Comparison of ENCODE assay signal across 30 mouse cellular contexts in the genomic region with DNA sequence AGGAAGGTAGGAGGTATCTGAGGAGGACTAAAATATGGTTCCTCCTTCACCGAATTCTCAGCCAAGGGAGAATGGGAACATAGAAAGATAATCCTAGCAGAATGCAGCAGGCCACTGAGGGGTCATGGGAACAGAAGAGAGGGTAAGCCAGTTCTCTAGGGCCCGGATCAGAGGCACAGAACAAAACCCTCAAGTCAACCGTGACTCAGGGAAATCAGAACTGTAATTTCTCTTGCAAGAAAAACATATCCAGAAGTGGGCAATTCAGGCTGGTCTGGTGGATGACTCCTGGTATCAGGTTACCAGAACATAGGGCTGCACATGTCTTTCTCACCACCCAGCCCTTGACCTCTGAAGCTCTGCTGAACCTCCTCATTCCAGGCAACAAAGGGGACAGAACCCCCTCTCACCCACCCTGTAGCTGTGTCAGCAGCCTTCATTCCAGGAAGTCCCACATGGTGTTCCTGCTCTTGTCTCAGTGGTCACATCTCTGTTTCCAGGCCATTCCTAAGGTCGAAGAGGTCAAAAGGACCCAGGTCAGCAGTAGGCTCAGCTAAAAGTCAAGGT. TPM values are rescaled to one million over a fixed set of nuclear protein-coding genes. Genes with fewer than 3 reads are reported as not detected.
A peak's percentile ranks its signal among the peaks of the same experiment; 100 is the strongest.
DNase-seq lines count a peak whose midpoint lies in the region; ATAC-seq and TF ChIP-seq lines count a peak whose summit lies in the region.
"Had no signal": no experiment of that assay in that cellular context is flagged by ENCODE, and none has a peak within 500 bp of the region (broad histone marks: within the 10 kb centered on the region; RNA-seq: fewer than 3 reads in every experiment).

No protein-coding gene starts in this region.

- no peak for DNase-seq in gastrocnemius, adult 2 months
- DNase-seq in gastrocnemius, postnatal 10 days = no peak
- no peak for DNase-seq in kidney, postnatal 36 days
- peak; percentile 20 for DNase-seq in embryo, embryonic 9.5 days (ENCODE audit: extremely low spot score)
- DNase-seq in adrenal gland, adult 8-10 months = no peak
- no peak for DNase-seq in midbrain, postnatal 0 days (ENCODE audit: low spot score)
- DNase-seq: cerebellum, adult 18-20 months; cerebellum, postnatal 25 days; gastrocnemius, postnatal 14 days; heart, postnatal 14 days; kidney, adult 9 months; layer of hippocampus, adult 9-11 months; left cerebral cortex, postnatal 4 days; liver, postnatal 0 days; right cerebral cortex, adult 18-20 months; thymus, postnatal 4 days had no signal

- peak; percentile 71 for ATAC-seq in kidney, embryonic 16.5 days (ENCODE audit: low FRiP score, low TSS enrichment)
- ATAC-seq in midbrain, postnatal 0 days (ENCODE audit: low FRiP score) = no peak
- ATAC-seq: CD4-positive, CD25-positive, alpha-beta regulatory T cell, adult 4 months; liver, postnatal 0 days; midbrain, embryonic 16.5 days had no signal

- intact Hi-C loops in gastrocnemius, adult 2 months (cut with DNase I) = loop anchor here (5.0 kb wide), 1 partner anchor 103 kb away; no protein-coding TSS in a partner anchor

- H3K4me2 ChIP-seq in kidney, embryonic 16.5 days (replicated peaks; ENCODE audit: low read depth, low read length) = no peak overlapping the region
- H3K4me2 ChIP-seq in myocyte (ENCODE audit: low read depth) = peak overlapping the region; percentile 20
- no peak overlapping the region for H3K4me2 ChIP-seq in midbrain, postnatal 0 days (ENCODE audit: low read depth, low read length, poor library complexity, severe bottlenecking)
- H3K4me2 ChIP-seq: embryonic facial prominence, embryonic 15.5 days; forebrain, embryonic 12.5 days; hindbrain, embryonic 13.5 days had no signal

- H3K27me3 ChIP-seq in kidney, embryonic 16.5 days (ENCODE audit: insufficient read depth, low read length) = no peaks in the 10 kb centered on the region
- H3K27me3 ChIP-seq in myocyte (ENCODE audit: control insufficient read depth, insufficient read depth, insufficient read length) = no peaks in the 10 kb centered on the region
- H3K27me3 ChIP-seq in midbrain, postnatal 0 days (ENCODE audit: insufficient read depth, low read length) = no peaks in the 10 kb centered on the region
- H3K27me3 ChIP-seq: embryonic facial prominence, embryonic 15.5 days; forebrain, embryonic 12.5 days; hindbrain, embryonic 13.5 days had no signal

- H3K27ac ChIP-seq in gastrocnemius, adult 2 months = peak overlapping the region; percentile 77
- H3K27ac ChIP-seq in kidney, embryonic 16.5 days (ENCODE audit: low read length) = peak overlapping the region; percentile 6; the same call in 1 of the 2 replicates
- no peak overlapping the region for H3K27ac ChIP-seq in midbrain, postnatal 0 days (ENCODE audit: low read depth, low read length)
- H3K27ac ChIP-seq: embryonic facial prominence, embryonic 15.5 days; forebrain, embryonic 12.5 days; hindbrain, embryonic 13.5 days; left cerebral cortex, adult 2 months had no signal

- no peaks in the 10 kb centered on the region for H3K36me3 ChIP-seq in kidney, embryonic 16.5 days (ENCODE audit: insufficient read depth, low read length)
- no peaks in the 10 kb centered on the region for H3K36me3 ChIP-seq in myocyte (ENCODE audit: control insufficient read depth, insufficient read depth)
- no peaks in the 10 kb centered on the region for H3K36me3 ChIP-seq in midbrain, postnatal 0 days (ENCODE audit: insufficient read depth, low read length)
- H3K36me3 ChIP-seq: embryonic facial prominence, embryonic 15.5 days; forebrain, embryonic 12.5 days; hindbrain, embryonic 13.5 days had no signal

- no peak for TF ChIP-seq POLR2A in myocyte (IDR thresholded peaks at IDR 0.05; ENCODE audit: insufficient read length, low read depth)

- H3K4me3 ChIP-seq in gastrocnemius, adult 2 months = 0 out of 2 replicates have a peak overlapping the region, but pooled peaks have one; percentile 2
- H3K4me3 ChIP-seq in kidney, embryonic 16.5 days (ENCODE audit: low read length) = no peak overlapping the region
- H3K4me3 ChIP-seq in myocyte = no peak overlapping the region
- no peak overlapping the region for H3K4me3 ChIP-seq in midbrain, postnatal 0 days (ENCODE audit: low read depth, low read length)
- H3K4me3 ChIP-seq: embryonic facial prominence, embryonic 15.5 days; forebrain, embryonic 12.5 days; hindbrain, embryonic 13.5 days; left cerebral cortex, adult 2 months; megakaryocyte, embryonic 14.5 days had no signal

- 39% methylated on average over 4 of the region's 4 CpGs for WGBS in kidney, embryonic 16.5 days
- 56% methylated on average over 4 of the region's 4 CpGs for WGBS in midbrain, postnatal 0 days

- peaks cover 14% of the 10 kb centered on the region for H3K4me1 ChIP-seq in kidney, embryonic 16.5 days (ENCODE audit: insufficient read depth, low read length)
- no peaks in the 10 kb centered on the region for H3K4me1 ChIP-seq in midbrain, postnatal 0 days (ENCODE audit: insufficient read depth, low read length)
- H3K4me1 ChIP-seq: forebrain, embryonic 12.5 days; hindbrain, embryonic 13.5 days; megakaryocyte, embryonic 14.5 days had no signal

- no peak overlapping the region for H3K9ac ChIP-seq in kidney, embryonic 16.5 days (replicated peaks; ENCODE audit: low read length)
- no peak overlapping the region for H3K9ac ChIP-seq in midbrain, postnatal 0 days (replicated peaks; ENCODE audit: low read length, poor library complexity, severe bottlenecking)
- H3K9ac ChIP-seq: embryonic facial prominence, embryonic 15.5 days; forebrain, embryonic 12.5 days; hindbrain, embryonic 13.5 days; liver, postnatal 0 days had no signal

- H3ac ChIP-seq in myocyte (ENCODE audit: control insufficient read depth, insufficient read length) = no peak overlapping the region

- no peaks in the 10 kb centered on the region for H3K79me2 ChIP-seq in myocyte (ENCODE audit: control insufficient read depth, insufficient read depth)

- H3K9me3 ChIP-seq in kidney, embryonic 16.5 days (ENCODE audit: low read length) = peaks cover 6% of the 10 kb centered on the region
- 0 out of 2 replicates have a peak, but pooled peaks cover 4% of the 10 kb centered on the region for H3K9me3 ChIP-seq in midbrain, postnatal 0 days (ENCODE audit: low read length)
- H3K9me3 ChIP-seq: embryonic facial prominence, embryonic 15.5 days; forebrain, embryonic 12.5 days; hindbrain, embryonic 13.5 days; megakaryocyte, embryonic 14.5 days had no signal

- no peak for TF ChIP-seq CTCF in gastrocnemius, adult 2 months (IDR thresholded peaks at IDR 0.05)
- no peak for TF ChIP-seq CTCF in midbrain, postnatal 0 days (IDR thresholded peaks at IDR 0.05)

TF ChIP-seq in myocyte, 11 proteins besides CTCF, POLR2A, EP300 and RAD21:
- TF ChIP-seq E2F4 (IDR thresholded peaks at IDR 0.05; ENCODE audit: insufficient read depth) (no peak), MYOD1 (IDR thresholded peaks at IDR 0.05; ENCODE audit: control insufficient read depth in 1 of 3, insufficient read length in 2 of 3, low read depth in 2 of 3) (no peak), TCF12 (IDR thresholded peaks at IDR 0.05; ENCODE audit: insufficient read depth, poor library complexity, severe bottlenecking) (no peak), POLR2AphosphoS2 (IDR thresholded peaks at IDR 0.05; ENCODE audit: insufficient read length, low read depth) (no peak), REST (IDR thresholded peaks at IDR 0.05; ENCODE audit: insufficient read depth, insufficient read length) (no peak), CEBPB (IDR thresholded peaks at IDR 0.05; ENCODE audit: insufficient read depth, poor library complexity, severe bottlenecking) (no peak), MAX (IDR thresholded peaks at IDR 0.05; ENCODE audit: low read depth) (no peak)
TF ChIP-seq in myocyte: peak in this region for 0.

RNA-seq across cellular contexts. Expression of gene Tekt3, which starts 32.2 kb away (rescaled TPM):
- not detected for total RNA-seq in gastrocnemius, adult 2 months (2021)
- not detected for total RNA-seq in gastrocnemius, postnatal 10 days (2021)
- polyA plus RNA-seq in kidney, embryonic 16.5 days (2015; fragmentation: Nextera tagmentation; extraction: Ambion mirVana) = not detected in 2 replicates
- not detected for polyA plus RNA-seq in myocyte (2012; fragmentation: generic; extraction: Trizol)
- total RNA-seq in adrenal gland, adult 8-10 months (2022) = not detected
- total RNA-seq in midbrain, postnatal 0 days (2014; rRNA removed) = not detected in 2 replicates
- 0.10 and 0.20 TPM in 2 replicates for polyA plus RNA-seq in midbrain, postnatal 0 days (2015; fragmentation: Nextera tagmentation; extraction: Ambion mirVana)
- total RNA-seq: adrenal gland, postnatal 4 days; ES-E14; gastrocnemius, postnatal 14 days; heart, adult 8-10 months; heart, postnatal 14 days; left cerebral cortex, adult 2 months; liver, adult 2 months had no signal
- polyA plus RNA-seq: CD4-positive, CD25-positive, alpha-beta regulatory T cell, adult 4 months; forebrain, embryonic 12.5 days; hindbrain, embryonic 13.5 days; intestine, embryonic 14.5 days; liver, adult 2 months; liver, postnatal 0 days; midbrain, embryonic 16.5 days had no signal
